Mouse (Mus musculus) olfactory bulb, adult 2 months (tissue): ENCODE measurements at regions not wholly inside any gene's neighbourhood (a gene's known extent, or its start where the extent isn't known, plus 50 kb on each side); places are given as distances from the start of the nearest gene placed in this dataset.

Experiments used
- H3K27ac ChIP-seq: fragments of 200-500 bp; 2 replicates; pipeline ENCODE4 v1.5.1; 2012; ENCODE audit warnings: low read depth, low read length; ENCODE audit not compliant: insufficient read depth
- H3K4me1 ChIP-seq: fragments of 200-500 bp; 2 replicates; pipeline ENCODE4 v1.6.1; 2012; ENCODE audit warnings: low read length; ENCODE audit not compliant: control insufficient read depth, insufficient read depth
- H3K4me3 ChIP-seq: fragments of 200-500 bp; 2 replicates; pipeline ENCODE4 v1.5.1; 2012; ENCODE audit warnings: mild to moderate bottlenecking, low read depth, low read length, moderate library complexity; ENCODE audit not compliant: insufficient read depth
- CTCF ChIP-seq: fragments of 200-500 bp; IDR thresholded peaks from 2 replicates; pipeline ENCODE4 v1.5.1; 2012; ENCODE audit warnings: low read depth, mild to moderate bottlenecking, low read length, moderate library complexity; ENCODE audit not compliant: insufficient read depth
- POLR2A ChIP-seq: fragments of 200-500 bp; IDR thresholded peaks from 2 replicates; pipeline ENCODE4 v1.6.1; 2012; ENCODE audit warnings: mild to moderate bottlenecking, low read depth, low read length, moderate library complexity; ENCODE audit not compliant: insufficient read depth
- WGBS: fragments of 180-500 bp; shearing (Covaris S2); methylation state at CpG from one replicate; pipeline ENCODE4 v1.1.7; 2018; 5-methylcytosine and 5-hydroxymethylcytosine counted together

- Histone ChIP-seq H3K4me3 (no peak overlapping the region), H3K27ac (no peak overlapping the region), H3K4me1 (peaks cover 7% of the 10 kb centered on the region; the same call in 1 of the 2 replicates)
- no peak for TF ChIP-seq CTCF
- no peak for TF ChIP-seq POLR2A
Observed at GRCm38 (mm10) chr1:23268062-23268461, 129.5 kb downstream of the Ogfrl1 start.

DNA sequence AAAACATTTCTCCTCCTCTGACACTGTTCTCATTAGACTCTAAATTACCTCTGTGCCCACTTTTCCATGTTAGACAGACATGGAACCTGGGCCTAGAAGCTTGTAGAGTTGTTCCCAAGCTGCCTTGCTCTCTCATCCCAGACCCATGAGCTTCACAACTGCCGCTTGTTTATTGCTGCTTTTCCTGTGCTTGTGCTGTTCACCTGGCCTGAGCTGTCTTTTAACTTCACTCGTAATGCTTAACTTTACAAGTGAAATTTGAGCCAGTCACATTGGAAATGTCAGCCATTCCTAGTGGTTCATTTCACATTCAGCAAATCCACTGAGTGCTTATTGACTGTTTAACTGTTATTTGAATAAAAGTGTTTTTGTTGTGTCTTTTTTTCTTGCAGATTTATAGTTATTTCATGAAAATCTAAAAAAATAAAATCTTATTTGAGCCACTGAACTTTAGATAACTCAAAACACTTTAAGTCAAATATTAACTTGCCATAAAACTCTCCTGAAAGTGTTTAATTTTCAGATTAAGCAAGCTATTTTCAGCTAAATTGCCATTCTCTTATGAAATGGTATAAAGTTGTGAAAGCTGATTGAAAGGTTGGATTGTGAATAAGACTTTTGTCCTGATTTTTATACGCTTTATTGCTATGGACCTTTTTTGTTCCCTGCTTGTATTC, 131.9 kb downstream of the Ogfrl1 start:
- 87% methylated on average over 3 of the region's 3 CpGs for WGBS

DNA sequence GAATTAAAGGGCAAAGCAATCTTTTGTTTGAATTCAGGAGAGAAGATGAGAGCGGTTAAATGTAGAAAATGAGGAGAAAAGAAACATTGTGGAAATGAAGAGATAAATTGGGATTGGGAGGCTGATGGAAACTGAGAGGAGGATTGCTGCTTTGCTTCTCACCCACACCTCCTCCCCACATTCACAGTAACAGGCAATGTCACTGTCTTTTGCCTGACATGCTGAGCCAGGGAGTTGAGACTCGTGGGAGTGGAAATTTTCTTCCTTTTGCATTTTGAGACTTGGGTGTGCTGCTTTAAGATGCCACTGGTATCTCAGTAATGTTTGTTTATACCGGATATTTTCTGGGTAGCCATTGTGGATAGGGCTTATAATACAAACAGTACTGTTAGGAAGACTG, 133.3 kb downstream of the Ogfrl1 start:
- Histone ChIP-seq H3K4me1 (peaks cover 5% of the 10 kb centered on the region; the same call in 1 of the 2 replicates), H3K27ac (no peak overlapping the region), H3K4me3 (no peak overlapping the region)
- no peak for TF ChIP-seq POLR2A
- TF ChIP-seq CTCF = no peak
- WGBS = 23% methylated on average over 3 of the region's 3 CpGs

More for the DNA sequence above, 131.9 kb downstream of the Ogfrl1 start:
- no peak overlapping the region for H3K27ac ChIP-seq
- peaks cover 7% of the 10 kb centered on the region; the same call in 1 of the 2 replicates for H3K4me1 ChIP-seq
- TF ChIP-seq CTCF (no peak), POLR2A (no peak)
- H3K4me3 ChIP-seq = no peak overlapping the region

- peaks cover 5% of the 10 kb centered on the region; the same call in 1 of the 2 replicates for H3K4me1 ChIP-seq
- TF ChIP-seq POLR2A (no peak), CTCF (no peak)
- WGBS = 33% methylated on average over 4 of the region's 4 CpGs
Observed at GRCm38 (mm10) chr1:23263798-23264197, 133.8 kb downstream of the Ogfrl1 start.

GRCm38 (mm10) chr1:23261652-23262051, 135.9 kb downstream of the Ogfrl1 start:
- H3K4me3 ChIP-seq = no peak overlapping the region
- TF ChIP-seq POLR2A (no peak), CTCF (no peak)
- no peak overlapping the region for H3K27ac ChIP-seq
- WGBS = 78% methylated on average over 3 of the region's 3 CpGs
- peaks cover 5% of the 10 kb centered on the region; the same call in 1 of the 2 replicates for H3K4me1 ChIP-seq

More at GRCm38 (mm10) chr1:23263798-23264197, 133.8 kb downstream of the Ogfrl1 start:
- H3K4me3 ChIP-seq = no peak overlapping the region
- H3K27ac ChIP-seq = no peak overlapping the region

- H3K27ac ChIP-seq = peak overlapping the region; percentile 49
- no peak for TF ChIP-seq CTCF
- WGBS = 15% methylated on average over 10 of the region's 10 CpGs
- H3K4me1 ChIP-seq = no peaks in the 10 kb centered on the region
- H3K4me3 ChIP-seq = peak overlapping the region; percentile 86
Observed at GRCm38 (mm10) chr1:23257306-23257895, 140.2 kb downstream of the Ogfrl1 start.

DNA sequence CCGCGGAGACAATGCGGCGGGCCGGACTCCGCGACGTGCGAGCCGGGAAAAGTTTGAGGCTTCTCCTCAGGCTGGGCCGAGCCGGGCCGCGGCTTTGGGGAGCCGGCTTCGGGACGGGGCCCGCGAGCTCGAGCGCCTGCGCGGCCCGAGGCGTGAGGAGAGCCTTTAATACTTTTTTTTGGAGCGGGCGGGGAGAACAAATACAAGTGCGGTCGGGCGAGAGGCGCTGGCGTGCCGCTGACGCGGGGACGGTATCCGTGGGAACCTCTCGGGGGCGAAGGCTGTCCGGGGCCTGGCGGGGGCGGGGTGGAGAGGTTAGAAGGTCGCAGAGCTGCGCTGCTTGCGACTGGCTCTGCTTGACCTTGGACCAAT, 141.0 kb downstream of the Ogfrl1 start:
- TF ChIP-seq POLR2A (no peak), CTCF (no peak)
- Histone ChIP-seq H3K4me1 (no peaks in the 10 kb centered on the region), H3K27ac (peak overlapping the region; percentile 49), H3K4me3 (peak overlapping the region; percentile 86)
- WGBS = under 1% methylated on average over 45 of the region's 45 CpGs

GRCm38 (mm10) chr1:23255925-23256629, 141.5 kb downstream of the Ogfrl1 start:
- no peak for TF ChIP-seq CTCF
- TF ChIP-seq POLR2A = peak; percentile 94
- no peaks in the 10 kb centered on the region for H3K4me1 ChIP-seq
- peak overlapping the region; percentile 49 for H3K27ac ChIP-seq
- peak overlapping the region; percentile 86 for H3K4me3 ChIP-seq
- under 1% methylated on average over 60 of the region's 80 CpGs for WGBS

- no peak overlapping the region for H3K27ac ChIP-seq
- TF ChIP-seq CTCF (no peak), POLR2A (no peak)
- no peak overlapping the region for H3K4me3 ChIP-seq
- WGBS = 90% methylated on average over 8 of the region's 8 CpGs
- H3K4me1 ChIP-seq = no peaks in the 10 kb centered on the region
Observed at GRCm38 (mm10) chr1:23254235-23254634, 143.3 kb downstream of the Ogfrl1 start.
